Mouse (Mus musculus) layer of hippocampus, postnatal 14 days (tissue): ENCODE data around the gene Slc36a4. TPM values are rescaled to one million over a fixed set of nuclear protein-coding genes. Genes with fewer than 3 reads are reported as not detected.
A peak's percentile ranks its signal among the peaks of the same experiment; 100 is the strongest.

ENCODE experiments used
- DNase-seq, 2 experiments: peaks; one replicate each; pipeline ENCODE4 v3.0.0; 2021 to 2022; ENCODE audit warnings: low spot score in 2 of 2, mixed read lengths in 1 of 2
- long read RNA-seq, 2 experiments: library from polyadenylated mRNA; stranded (forward); transcript quantifications; one replicate each; pipeline ENCODE4 v2.0.0; 2021
- total RNA-seq, 2 experiments: library from RNA; stranded (reverse); gene quantifications; 2 replicates each; pipeline ENCODE4 v1.2.3; 2021

The Slc36a4 gene
- 10 to 100 TPM; 49.0 to 55.1 TPM for total RNA-seq
- long read RNA-seq, experiment 1, full-length matches to known transcripts: 12 of 31 reads
- long read RNA-seq, experiment 1, partial matches to known transcripts: 9 of 31 reads
- long read RNA-seq, experiment 1, other reads (novel, unspliced or antisense): 10 of 31 reads
- long read RNA-seq, experiment 2, full-length matches to known transcripts: 8 of 26 reads
- long read RNA-seq, experiment 2, partial matches to known transcripts: 1 of 26 reads
- long read RNA-seq, experiment 2, other reads (novel, unspliced or antisense): 17 of 26 reads

DNA sequence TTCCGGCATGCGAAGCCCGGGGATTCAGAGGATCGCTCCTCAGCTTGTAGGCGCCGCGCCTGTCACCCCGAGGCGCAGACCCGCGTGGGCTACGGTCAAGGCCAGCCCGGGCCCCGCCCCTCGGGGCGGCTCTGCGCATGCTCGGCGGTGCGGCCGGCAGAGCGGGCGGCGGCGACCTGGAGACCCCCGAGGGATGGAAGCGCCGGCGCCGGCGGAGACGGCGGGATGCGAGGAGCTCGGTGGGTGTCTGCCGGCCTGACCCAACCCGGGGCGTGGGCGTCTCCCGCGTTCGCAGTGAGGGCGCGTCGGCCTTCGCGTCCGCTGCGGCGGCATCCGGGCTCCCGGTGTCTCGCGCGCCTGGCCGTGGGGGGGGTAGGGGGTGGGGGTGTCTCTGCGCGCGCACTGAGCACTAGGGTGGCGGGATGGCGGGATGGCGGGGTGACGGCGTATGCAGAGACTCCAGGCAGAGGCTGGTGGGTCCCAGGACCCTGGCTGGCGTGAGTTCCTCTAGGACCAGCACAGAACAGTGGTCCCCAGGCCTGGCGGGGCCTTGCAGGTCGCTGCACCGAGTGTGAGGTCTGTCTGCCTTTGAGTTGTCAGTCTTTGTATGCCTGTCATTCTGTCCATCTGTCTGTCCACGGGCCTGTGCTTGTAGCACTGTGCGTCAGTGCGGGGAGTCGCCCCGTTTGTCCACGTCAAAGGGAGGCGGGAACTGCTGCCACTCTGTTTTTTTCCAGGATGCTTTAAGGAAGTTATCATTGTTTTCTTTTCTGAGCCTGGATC, at the start of gene Slc36a4:
Gene Slc36a4, plus strand, starts transcription at position 140 of the 783 bp plus-strand sequence.
- peak; percentile 67 to 72 for DNase-seq

DNA sequence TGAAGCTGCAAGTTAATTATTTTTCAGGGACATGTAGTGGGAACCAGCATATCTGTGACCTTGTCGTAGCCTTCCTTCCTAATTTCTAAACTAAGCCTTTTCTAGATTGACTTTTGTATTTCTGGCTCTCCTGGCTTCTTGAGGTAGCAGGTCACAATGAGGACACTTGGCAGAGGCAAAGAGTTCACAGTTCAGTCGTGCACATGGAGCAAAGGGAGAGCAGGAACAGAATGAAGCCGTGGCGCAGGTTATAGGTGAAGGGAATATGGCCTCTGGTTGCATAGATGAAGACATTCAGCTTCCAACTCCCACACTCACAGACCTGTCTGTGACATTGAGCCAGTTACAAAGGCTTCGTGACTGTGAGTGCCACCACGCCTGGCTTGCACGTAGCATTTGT, 44.9 kb upstream of the Slc36a4 start:
- no peak for DNase-seq

DNA sequence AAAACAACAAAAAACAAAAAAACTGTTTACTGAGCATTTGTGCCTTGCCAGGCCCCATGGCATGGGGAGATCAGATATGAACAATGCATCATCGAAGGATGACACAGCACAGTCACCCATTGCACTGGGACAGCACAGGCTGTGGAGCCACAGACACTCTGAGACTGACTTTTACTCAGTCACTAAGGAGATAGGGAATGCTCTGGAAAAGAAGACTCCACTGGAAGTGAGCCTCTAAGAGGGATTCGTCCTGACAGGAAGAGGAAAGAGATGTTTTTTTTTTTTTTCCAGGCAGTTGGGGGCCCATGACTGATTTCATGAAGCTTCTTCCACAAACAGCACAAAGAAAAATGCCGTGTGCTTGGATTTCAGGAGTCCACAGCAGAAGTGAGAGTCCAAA, 40.1 kb upstream of the Slc36a4 start:
- no peak for DNase-seq

DNA sequence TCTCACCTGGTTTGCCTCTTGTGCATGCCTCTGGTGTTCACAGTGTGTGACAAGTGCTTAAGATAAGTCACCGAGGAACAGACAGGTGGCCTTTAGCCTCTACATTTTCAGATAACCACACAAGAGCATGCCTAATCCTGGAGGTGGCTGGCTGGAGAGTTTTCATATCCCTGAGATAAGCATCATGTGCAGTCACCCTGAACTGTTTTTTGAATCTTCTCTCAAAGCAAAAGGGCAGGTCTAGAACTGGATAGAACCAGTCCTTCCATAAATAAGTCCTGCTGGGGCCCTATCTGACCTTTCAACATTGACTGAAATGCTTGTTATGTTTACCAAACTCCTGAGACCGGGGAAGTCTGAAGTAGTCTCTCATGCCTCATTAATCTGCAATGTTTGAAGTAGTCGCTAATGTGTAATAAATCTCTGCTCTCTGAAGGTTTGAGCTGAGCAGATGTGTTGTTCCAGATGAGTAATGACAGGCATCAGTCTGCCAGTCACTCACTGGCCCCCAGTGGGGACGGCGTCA, 39.5 kb upstream of the Slc36a4 start:
- DNase-seq: no peak

DNA sequence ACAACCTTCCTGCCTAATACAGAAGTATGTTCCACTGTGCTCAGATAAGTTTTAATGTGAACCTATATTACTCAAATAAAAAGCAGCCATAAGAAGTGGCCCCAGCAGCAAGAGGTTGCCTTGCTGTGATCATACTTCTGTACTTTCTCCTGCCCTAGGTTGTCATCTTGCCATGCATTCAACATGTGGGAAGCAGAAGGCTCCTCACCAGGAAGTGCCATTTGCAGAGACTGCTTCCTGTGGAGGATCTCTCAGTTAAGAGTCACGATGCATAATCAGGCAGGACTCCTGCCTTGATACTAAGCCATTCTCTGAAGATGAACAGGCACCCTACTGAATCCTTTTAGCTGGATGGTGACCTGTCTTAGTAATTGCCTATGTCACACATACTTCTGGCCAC, 37.3 kb upstream of the Slc36a4 start:
- DNase-seq: no peak

DNA sequence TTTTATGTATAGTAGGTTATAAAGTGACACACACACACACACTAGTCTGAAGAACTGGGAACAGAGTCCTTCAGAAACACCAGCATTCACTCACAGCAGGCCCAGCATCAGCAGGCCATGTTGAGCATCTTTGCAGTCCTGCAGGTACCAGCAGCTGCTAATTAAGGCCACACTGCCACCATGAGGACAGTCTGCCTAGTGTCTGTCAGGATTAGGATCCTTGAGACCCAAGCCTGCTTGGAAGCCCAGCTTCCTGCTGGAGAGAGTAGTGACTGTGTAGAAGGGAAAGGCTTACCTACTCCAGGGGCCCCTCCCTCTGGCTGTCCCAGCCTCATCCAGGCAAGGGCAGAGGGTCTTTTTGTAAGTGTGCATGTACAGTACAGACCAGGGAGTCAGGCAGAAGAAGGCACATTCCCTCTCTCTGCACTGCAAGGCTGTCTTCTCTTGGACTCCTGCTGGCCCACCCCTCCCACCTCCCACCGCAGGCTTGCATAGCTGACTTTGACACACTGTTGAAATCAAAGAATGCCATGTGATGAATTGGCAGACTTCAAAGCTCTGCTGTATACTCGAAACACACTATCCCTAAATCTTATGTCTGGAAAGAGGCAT, 27.6 kb upstream of the Slc36a4 start:
- peak; percentile 70 to 87 for DNase-seq

DNA sequence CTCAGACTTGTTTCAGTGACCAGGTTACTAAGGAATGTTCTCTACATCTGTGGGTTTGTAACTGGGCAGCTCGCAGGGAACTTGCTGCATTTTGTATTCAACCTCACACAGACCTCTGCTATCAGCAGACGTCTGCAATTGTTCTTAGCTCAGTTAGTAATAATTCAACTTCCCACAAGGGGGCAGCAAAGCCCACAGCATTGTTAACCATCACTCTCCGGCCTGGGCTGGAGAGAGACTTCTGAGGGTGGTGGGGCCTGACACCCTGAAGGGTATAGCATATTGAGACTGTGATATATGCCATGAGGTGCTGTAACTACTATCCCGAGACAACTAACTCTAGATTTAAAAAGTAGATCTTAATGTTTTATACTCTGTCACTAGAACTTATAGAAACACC, 24.3 kb upstream of the Slc36a4 start:
- DNase-seq: peak; percentile 65 to 80

DNA sequence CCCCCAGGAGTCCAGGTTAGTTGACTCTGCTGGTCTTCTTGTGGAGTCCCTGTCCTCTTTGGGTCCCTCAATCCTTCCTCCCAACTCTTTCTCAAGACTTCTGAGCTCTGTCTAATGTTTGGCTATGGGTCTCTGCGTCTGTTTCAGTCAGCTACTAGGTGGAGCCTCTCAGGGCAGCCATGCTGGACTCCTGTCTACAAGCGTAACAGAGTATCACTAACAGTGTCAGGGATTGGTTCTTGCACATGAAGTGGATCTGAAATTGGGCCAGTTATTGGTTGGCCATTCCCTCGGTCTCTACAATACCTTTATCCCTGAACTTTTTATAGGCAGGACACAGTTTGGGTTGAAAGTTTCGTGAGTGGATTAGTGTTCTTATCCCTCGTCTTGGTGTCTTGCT, 22.2 kb upstream of the Slc36a4 start:
- no peak for DNase-seq

DNA sequence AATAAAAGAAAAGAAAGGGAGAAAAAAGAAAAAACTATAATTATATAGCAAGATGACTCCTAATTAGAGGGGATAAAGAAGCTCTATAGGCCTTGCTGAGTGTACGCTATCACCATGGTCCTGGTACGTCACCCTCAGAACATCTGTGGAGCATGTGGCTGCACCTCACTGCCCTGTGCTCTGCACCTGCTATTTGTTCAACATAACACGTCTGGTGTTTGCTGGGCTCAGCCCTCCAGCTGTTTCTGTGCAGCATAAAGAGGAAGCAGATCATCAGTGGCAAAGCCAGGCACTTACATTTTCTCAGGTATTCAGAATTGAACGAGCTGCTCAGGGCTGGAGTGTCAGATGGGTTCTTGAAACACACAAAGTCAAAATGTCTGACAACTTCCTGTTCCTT, 15.7 kb upstream of the Slc36a4 start:
- no peak for DNase-seq

DNA sequence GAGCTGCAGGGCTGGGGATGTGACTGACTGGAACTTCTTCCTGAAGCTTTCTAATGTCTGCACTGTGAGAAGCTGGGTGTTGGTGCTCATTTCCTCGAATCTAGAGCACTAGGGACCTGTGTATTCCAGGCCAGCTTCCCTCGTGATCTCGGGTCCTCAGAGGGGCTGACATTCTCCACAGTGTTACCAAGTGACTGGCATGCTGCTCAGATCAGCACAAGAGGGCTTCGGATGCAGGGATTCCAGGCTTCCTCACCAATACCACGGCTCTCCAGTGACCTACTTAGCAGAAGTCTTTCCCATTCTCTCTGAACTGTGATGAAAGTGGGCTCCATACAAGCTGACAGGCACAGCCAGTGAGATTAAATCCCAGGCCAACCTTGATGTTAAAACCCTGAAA, 14.5 kb upstream of the Slc36a4 start:
- no peak for DNase-seq

DNA sequence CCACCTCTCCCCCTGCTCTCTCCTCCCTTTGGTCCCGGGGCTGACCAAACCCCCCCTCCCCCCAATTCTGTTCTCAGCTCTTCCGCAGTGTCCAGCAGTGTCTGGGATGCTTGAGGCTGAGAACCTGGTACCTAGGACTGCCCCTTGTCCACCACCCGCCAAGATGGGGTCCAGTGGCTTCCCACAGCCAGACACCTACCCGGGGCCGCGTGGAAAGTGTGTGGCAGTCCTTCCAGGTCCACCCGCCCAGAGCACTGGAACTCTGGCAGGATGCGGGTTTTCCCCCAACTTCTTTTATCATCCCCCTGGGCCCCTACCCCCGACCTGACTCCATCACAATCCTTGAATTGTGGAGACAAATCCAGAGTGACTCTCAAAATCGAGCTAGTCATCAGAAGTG, 3.8 kb upstream of the Slc36a4 start:
- DNase-seq: no peak

DNA sequence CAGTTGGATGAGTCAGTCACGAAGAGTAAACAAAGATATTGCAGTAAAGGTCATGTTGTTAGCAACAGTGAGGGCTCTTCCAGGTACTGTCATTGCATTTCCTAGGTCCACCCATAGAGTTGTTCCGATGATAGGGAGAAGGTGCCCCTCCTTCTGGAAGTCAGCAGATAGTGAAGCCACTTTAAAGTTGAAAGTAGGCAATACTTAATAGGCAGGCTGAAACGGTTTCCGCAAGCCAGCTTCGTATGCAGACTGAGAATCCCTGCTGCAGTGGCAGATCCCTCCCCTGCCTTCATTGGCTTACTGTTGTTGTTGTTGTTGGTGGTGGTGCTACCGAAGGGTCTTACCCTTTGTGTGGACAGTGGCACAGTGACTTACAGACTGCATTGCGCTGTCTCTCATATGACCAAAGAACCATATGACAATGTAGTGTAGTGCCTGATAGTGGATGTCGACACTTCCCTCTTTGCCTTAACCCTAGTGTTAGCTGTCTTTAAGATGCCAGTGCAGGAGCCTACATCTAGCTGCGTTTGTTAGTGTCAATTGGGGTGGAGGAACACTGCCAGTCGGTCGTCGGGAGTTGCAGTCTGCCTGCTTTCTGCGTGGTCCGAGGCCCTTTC, 449 bp upstream of the Slc36a4 start:
- no peak for DNase-seq

DNA sequence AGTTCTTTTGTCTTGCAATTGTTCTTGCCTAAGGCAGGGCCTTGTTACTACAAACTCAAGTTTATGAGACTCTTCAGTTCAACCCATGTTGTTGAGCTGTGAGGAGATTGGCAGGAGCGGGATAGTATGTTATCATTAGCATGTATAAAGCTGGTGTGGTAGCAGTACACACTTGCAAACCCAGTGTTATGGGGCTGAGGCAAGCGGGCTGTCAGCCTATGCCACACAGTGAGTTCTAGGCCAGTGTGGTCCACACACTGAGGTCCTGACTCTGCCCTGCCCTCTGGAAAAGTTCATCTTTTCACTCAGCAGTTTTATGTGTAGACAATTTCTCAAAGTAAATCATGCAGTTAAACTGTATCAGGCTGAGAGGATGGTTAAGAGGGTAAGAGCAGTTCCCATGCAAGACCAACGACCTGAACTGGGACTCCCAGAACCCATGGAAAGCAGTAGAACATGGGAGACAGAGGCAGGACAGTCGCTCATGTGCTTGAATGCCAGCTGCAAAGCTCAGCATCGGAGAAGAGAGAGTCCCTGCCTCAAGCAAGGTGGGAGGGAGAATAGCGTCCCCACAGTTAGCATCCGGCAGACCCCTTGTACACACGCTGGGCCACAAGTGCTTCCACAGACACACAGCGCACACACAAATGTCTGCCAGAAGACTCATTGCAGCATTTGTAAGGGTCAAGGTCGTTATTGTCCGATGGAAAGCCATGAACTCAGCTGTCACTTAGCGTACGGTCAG, 1.5 kb downstream of the Slc36a4 start:
- DNase-seq: no peak

DNA sequence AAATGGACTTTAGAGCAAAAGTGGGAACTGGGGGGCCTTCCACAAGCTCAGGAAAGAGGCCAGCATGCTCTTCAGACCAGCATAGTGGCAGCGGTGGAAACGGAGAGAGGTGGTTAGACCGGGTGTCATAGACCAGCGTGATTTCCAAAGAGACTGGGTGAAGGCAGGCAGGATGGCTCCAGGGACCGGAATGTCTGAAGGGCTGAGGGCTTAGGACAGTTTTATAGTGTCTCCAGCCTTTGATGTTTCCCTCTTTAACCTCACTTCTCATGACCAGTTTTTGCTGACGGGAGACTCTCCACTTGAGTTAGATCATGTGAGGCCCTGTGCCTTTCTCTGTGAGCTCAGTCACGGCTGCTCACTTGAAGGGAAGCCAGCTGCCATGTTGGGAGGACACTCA, 2.1 kb downstream of the Slc36a4 start:
- DNase-seq: no peak

DNA sequence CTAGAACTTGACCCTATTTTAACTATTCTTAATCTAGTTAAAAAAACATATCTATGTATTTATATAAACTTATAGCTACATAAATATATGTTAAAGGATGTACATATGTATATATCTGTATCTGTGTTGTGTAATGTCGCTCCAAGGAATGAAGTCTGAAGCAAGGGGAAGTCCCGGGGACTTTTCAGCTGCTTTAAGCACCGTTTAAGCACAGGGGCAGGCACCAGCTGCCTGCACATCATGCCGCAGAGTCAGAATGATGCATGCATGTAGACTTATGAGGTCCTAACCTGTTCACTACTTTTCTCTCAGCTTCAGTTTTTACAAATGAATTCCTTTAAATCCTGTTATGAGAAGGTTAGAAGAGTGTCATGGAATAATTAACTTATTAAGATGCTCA, 5.3 kb downstream of the Slc36a4 start:
- DNase-seq: no peak

DNA sequence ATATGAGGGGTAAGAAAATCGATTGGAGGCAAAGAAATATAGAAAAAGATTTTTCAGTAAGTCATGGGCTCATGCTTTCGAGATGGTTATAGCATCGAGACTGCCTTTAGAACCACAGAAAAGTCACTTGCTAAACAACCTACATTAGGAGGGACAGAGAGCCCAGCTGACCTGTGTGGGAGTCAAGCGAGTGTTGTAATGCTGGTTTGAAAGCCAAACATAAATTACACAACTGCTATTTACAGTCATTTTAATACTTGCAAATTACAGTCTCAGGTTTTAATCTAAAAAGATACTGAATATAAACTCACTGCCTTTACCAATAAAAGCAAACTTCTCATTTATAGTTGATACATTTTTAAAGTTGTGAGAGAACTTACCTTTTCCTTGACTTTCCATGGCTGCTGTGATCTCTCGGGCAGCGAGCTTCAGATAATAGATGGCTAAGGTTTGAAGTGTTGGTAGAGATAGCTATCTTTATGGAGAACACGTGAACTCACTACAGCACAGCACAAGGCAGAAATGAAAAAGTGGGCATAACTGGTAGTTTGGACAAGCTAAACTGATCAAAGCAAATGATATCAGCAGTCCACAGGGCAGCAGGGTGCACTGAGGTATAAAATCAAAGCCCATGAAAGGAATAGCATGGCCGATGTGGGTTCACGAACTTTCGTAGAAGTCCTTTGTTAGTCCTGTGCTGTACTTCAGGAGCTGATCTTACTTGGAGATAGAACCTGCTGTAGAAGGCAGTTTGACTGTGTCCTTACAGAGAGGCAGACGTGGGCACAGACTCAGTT, 5.9 kb downstream of the Slc36a4 start:
- no peak for DNase-seq

DNA sequence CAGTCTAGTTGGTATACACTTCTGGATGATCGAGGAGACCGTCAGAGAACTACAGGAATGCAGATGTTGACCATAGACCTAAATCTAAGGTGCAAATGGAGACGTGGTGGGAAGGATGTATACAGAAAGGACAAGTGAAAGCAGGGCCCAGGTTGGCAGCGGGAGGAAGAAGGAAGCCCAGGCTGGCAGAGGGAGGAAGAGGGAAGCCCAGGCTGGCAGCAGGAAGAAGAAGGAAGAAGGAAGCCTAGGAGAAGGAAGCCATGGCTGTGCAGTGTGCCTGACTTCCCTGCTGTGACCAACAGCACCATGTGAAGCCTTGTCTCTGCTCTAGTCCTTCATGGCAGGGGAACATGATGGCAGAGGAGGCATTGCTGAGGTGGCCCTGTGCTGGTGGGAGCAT, 7.8 kb downstream of the Slc36a4 start:
- DNase-seq: no peak

DNA sequence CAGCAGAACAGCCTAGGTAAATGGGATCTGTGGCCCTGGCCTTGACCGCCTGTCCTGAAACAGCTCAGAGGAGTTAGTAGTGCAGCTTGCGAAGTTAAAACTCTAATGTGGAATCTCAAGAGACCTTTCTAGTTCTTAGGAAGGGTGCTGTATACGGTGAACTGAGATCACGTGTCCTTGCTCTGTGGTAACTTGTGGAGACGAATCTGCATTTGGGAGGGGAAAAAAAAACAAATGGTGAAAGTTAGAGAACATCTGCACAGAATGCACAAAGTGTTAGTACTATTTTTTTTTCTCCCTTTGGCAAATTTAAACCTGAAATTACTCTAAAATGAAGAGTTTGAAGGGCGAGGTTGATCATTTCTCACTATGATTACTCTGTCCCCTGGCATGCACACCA, 8.8 kb downstream of the Slc36a4 start:
- no peak for DNase-seq

DNA sequence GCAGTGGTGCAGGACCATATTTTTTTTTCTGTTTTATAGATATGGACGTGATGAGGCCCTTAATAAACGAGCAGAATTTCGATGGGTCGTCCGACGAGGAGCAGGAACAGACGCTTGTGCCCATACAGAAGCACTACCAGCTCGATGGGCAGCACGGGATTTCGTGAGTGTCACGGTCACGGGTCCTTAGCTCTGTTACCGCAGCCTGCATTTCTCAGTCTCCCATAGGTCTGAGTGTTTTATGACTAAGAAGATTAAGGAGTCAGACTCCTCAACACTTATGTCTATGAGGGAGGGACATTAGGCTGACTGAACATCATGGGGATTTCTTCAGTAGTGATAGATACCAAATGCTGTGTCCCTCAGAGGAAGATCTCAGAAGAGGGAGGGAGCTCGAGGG, 10.1 kb downstream of the Slc36a4 start:
- no peak for DNase-seq

DNA sequence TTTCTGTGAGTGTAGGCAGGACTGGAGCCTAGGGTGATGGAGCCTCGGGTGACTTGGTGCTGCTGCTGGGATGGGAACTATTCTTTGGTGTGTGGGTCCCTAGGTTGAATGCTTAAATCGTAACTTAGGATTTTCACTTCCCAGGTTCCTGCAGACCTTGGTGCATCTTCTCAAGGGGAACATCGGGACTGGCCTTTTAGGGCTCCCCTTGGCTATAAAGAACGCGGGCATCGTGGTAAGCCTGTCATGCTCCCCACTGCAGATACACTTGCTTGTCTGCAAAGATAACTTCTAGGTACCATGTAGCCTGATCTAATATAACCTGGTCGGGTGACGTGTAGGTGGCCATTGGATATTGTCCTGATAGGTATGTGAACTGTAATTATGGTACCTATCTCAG, 11.0 kb downstream of the Slc36a4 start:
- no peak for DNase-seq
